Mouse (Mus musculus) lung, postnatal 0 days (tissue): ENCODE results near the gene Mef2c.

ENCODE experiments used
- CTCF ChIP-seq: IDR thresholded peaks from 2 replicates; pipeline ENCODE4 v1.5.1; 2016; ENCODE audit warnings: antibody characterized with exemption, mild to moderate bottlenecking
- EP300 ChIP-seq: IDR thresholded peaks from 2 replicates; pipeline ENCODE4 v1.6.1; 2016; ENCODE audit warnings: antibody characterized with exemption, mild to moderate bottlenecking, control low read depth

DNA sequence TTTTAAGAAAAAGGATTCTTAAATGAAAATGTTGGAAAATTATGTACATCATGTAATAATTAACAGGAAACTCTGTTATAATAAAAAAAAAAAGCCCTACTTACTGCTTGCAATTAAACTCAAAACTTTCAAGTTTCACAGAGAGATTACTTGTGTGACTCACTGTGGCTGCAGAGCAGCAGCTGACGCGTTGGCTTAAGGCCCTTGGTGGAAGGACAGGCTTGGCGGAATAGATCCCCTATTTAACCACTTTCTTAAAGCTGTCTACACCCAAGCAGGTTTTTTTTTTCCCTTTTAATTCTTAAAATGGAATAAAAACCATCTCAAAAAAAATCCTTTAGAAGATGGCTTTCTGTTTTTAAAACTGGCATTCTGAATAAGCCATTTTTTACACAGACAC lies 100.5 kb downstream of the Mef2c start:
- no peak for TF ChIP-seq CTCF
- no peak for TF ChIP-seq EP300
